Mouse (Mus musculus) bone marrow macrophage, adult 2 months (primary cell): ENCODE measurements around the gene Mtnr1b.

ENCODE experiments used
- CTCF ChIP-seq: IDR thresholded peaks from 2 replicates; pipeline ENCODE4 v1.5.1; 2012; ENCODE audit warnings: low read depth, mild to moderate bottlenecking, low read length, moderate library complexity
- POLR2A ChIP-seq: IDR thresholded peaks from 2 replicates; pipeline ENCODE4 v1.6.1; 2012; ENCODE audit warnings: mild to moderate bottlenecking, low read depth, low read length, borderline replicate concordance

DNA sequence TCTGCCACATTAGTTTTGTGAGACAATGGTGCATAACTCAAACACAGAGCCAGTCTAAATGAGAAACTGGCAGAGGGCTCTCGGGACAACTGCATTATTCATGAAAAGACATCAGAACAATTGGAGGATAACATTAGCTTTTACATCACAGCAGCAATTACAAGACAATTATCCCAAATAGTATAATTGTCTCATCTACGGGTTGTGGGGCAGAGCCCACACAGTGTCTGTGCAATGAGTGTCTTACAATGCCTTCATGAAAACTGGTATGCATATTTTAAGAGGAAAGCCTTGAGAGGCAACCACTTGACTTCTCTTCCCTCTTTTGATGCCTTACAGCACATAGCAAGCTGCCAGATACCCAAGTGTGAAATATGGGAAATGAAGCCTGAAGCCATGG is 23.8 kb upstream of the Mtnr1b start:
- no peak for TF ChIP-seq POLR2A
- no peak for TF ChIP-seq CTCF
